15 mouse cellular contexts compared by ENCODE assay signal in the genomic region with DNA sequence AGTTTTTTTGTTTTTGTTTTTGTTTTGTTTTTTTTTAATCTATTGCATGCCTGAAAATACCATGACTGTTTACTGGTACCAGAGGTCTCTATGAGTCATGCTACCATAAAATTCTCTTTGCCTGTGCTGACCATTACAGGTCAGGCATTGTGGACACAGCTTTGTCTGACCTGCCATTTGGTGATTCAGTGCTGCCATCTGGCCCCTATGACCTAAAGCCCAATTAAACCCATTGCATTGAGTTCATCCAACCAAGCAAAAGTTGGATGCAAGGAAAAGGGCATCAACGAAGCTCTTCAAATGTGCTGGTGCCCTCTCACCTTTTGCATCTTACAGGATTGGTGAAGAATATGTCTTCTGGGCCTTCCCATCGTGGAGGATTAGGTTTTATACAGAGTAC.
"Had no signal": no experiment of that assay in that cellular context is flagged by ENCODE, and none has a peak within 500 bp of the region (broad histone marks: within the 10 kb centered on the region; RNA-seq: fewer than 3 reads in every experiment).

No protein-coding gene starts in this region.

- H3K27me3 ChIP-seq: limb, embryonic 15.5 days; liver, embryonic 12.5 days; megakaryocyte, embryonic 14.5 days; midbrain, embryonic 12.5 days; stomach, embryonic 15.5 days had no signal

- H3K27ac ChIP-seq: left cerebral cortex, adult 2 months; limb, embryonic 15.5 days; liver, embryonic 12.5 days; macrophage; midbrain, embryonic 12.5 days; stomach, embryonic 15.5 days had no signal

- H3K4me2 ChIP-seq: limb, embryonic 15.5 days; liver, embryonic 12.5 days; lung, embryonic 14.5 days; midbrain, embryonic 12.5 days; stomach, embryonic 15.5 days had no signal

- H3K9ac ChIP-seq: limb, embryonic 15.5 days; liver, embryonic 12.5 days; lung, embryonic 14.5 days; midbrain, embryonic 12.5 days; stomach, embryonic 15.5 days had no signal

- H3K4me1 ChIP-seq: limb, embryonic 15.5 days; stomach, embryonic 15.5 days had no signal

- DNase-seq: kidney, postnatal 25 days; lung, embryonic 14.5 days; lung, postnatal 10 days; right cerebral cortex, postnatal 4 days; spleen, adult 18-20 months; thymus, adult 2 months; thymus, postnatal 25 days had no signal

- H3K36me3 ChIP-seq: limb, embryonic 15.5 days; liver, embryonic 12.5 days; midbrain, embryonic 12.5 days; stomach, embryonic 15.5 days had no signal

- H3K9me3 ChIP-seq: limb, embryonic 15.5 days; liver, embryonic 12.5 days; megakaryocyte, embryonic 14.5 days; midbrain, embryonic 12.5 days; stomach, embryonic 15.5 days had no signal

- H3K4me3 ChIP-seq: left cerebral cortex, adult 2 months; limb, embryonic 15.5 days; liver, embryonic 12.5 days; megakaryocyte, embryonic 14.5 days; midbrain, embryonic 12.5 days; stomach, embryonic 15.5 days had no signal

- ATAC-seq: liver, embryonic 12.5 days; midbrain, embryonic 16.5 days had no signal
